Mouse (Mus musculus) forebrain, postnatal 0 days (tissue): ENCODE results near the gene Wdpcp. TPM values are rescaled to one million over a fixed set of nuclear protein-coding genes. Genes with fewer than 3 reads are reported as not detected.
A peak's percentile ranks its signal among the peaks of the same experiment; 100 is the strongest.

ENCODE experiments used
- ATAC-seq: fragments of 200-750 bp; cut with Nextera tagmentation; 2 replicates; pipeline ENCODE4 v1.8.0; 2017; ENCODE audit warnings: mild to moderate bottlenecking, moderate library complexity
- DNase-seq: peaks from one replicate; pipeline ENCODE4 v3.0.0-alpha.2; 2015
- H3K27ac ChIP-seq: fragments of 300-500 bp; sonication (generic); 2 replicates; pipeline ENCODE4 v1.5.1; 2014; ENCODE audit warnings: low read depth, mild to moderate bottlenecking, antibody characterized with exemption, low read length, moderate library complexity, mixed read lengths
- H3K27me3 ChIP-seq: fragments of 300-500 bp; sonication (generic); 2 replicates; pipeline ENCODE4 v1.6.1; 2014; ENCODE audit warnings: mild to moderate bottlenecking, low read length, mixed read lengths; ENCODE audit not compliant: insufficient read depth
- H3K36me3 ChIP-seq: fragments of 300-500 bp; sonication (generic); 2 replicates; pipeline ENCODE4 v1.6.1; 2014; ENCODE audit warnings: mild to moderate bottlenecking, moderate library complexity; ENCODE audit not compliant: insufficient read depth
- H3K4me1 ChIP-seq: fragments of 300-500 bp; sonication (generic); 2 replicates; pipeline ENCODE4 v1.6.1; 2014; ENCODE audit warnings: antibody characterized with exemption; ENCODE audit not compliant: insufficient read depth
- H3K4me2 ChIP-seq: fragments of 300-500 bp; sonication (generic); 2 replicates; pipeline ENCODE4 v1.6.1; 2014; ENCODE audit warnings: low read depth, mild to moderate bottlenecking, moderate library complexity
- H3K4me3 ChIP-seq: fragments of 300-500 bp; sonication (generic); 2 replicates; pipeline ENCODE4 v1.5.1; 2014; ENCODE audit warnings: low read depth, low read length, mixed read lengths
- H3K9ac ChIP-seq: fragments of 300-500 bp; sonication (generic); 2 replicates; pipeline ENCODE4 v1.6.1; 2014; ENCODE audit warnings: mild to moderate bottlenecking
- H3K9me3 ChIP-seq: fragments of 300-500 bp; sonication (generic); 2 replicates; pipeline ENCODE4 v1.6.1; 2016; ENCODE audit warnings: low read length
- CTCF ChIP-seq: sonication (generic); IDR thresholded peaks from 2 replicates; pipeline ENCODE4 v1.5.1; 2016; ENCODE audit warnings: antibody characterized with exemption, control low read depth, low read depth
- WGBS: fragments of 180-500 bp; shearing (Covaris S2); extraction: QIAGEN DNeasy Blood & Tissue Kit; methylation state at CpG from one replicate; pipeline ENCODE4 v1.1.7; 2014; 5-methylcytosine and 5-hydroxymethylcytosine counted together
- polyA plus RNA-seq: library from polyadenylated mRNA; unstranded; fragments of >200 nt; fragmentation: Nextera tagmentation; extraction: Ambion mirVana; gene quantifications from 2 replicates; pipeline ENCODE4 v1.2.1, GENCODE M21; 2015
- total RNA-seq: library from RNA; depleted of rRNA; stranded (reverse); fragments of >200 nt; gene quantifications from 2 replicates; pipeline ENCODE4 v1.2.3, GENCODE M21; 2014

Wdpcp gene
- total and polyA plus RNA-seq, 2 experiments from 2014 or later = 12.0 to 17.9 TPM

DNA sequence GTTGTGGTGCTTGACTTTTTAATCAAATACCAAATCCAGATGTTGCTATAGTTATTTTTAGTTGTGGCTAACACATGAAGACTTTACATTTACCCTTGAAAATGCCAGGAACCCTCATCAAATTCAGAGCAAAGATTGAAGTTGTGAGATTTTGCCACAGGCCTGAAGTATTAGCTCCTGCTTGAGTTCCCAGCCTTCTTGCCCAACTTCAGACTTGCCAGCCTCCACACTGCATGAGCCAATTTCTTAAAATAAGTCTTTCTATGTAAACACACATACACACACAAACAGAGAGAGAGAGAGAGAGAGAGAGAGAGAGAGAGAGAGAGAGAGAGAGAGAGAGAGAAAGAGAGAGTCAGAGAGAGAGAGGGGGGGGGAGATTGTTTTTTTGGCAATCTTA, 26.1 kb upstream of the Wdpcp start:
- no peaks in the 10 kb centered on the region for H3K4me1 ChIP-seq
- ATAC-seq (peak; percentile 26; the same call in 1 of the 2 replicates), DNase-seq (peak; percentile 11)
- no peaks in the 10 kb centered on the region for H3K9me3 ChIP-seq
- H3K36me3 ChIP-seq = no peaks in the 10 kb centered on the region
- no peak overlapping the region for H3K9ac ChIP-seq
- no peaks in the 10 kb centered on the region for H3K27me3 ChIP-seq
- H3K27ac ChIP-seq = no peak overlapping the region
- no peak overlapping the region for H3K4me3 ChIP-seq
- no peak overlapping the region for H3K4me2 ChIP-seq
- no peak for TF ChIP-seq CTCF

DNA sequence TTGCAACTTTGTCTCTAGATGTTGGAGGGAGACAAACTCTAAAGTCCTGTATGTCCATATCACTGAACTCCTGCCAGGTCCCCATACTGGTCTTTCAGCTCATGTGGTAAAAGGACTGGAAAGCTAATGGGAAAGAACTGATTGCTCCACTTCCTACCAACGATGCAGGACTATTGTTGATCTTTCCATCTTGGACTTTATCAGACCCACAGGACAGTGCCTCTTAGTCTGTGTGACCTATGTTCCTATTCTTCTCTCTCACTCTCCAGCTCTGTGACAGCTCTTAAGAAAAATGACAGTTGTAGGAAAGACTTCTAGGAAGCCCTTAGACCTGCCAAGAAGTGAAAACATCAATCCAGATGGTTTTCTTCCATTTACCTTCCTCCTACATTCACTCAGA, 25.4 kb upstream of the Wdpcp start:
- H3K4me2 ChIP-seq = no peak overlapping the region
- H3K27me3 ChIP-seq = no peaks in the 10 kb centered on the region
- no peaks in the 10 kb centered on the region for H3K4me1 ChIP-seq
- no peaks in the 10 kb centered on the region for H3K9me3 ChIP-seq
- 76% methylated on average over 1 of the region's 1 CpGs for WGBS
- ATAC-seq (no peak), DNase-seq (no peak)
- no peaks in the 10 kb centered on the region for H3K36me3 ChIP-seq
- no peak overlapping the region for H3K4me3 ChIP-seq
- no peak overlapping the region for H3K9ac ChIP-seq
- H3K27ac ChIP-seq = no peak overlapping the region
- TF ChIP-seq CTCF = no peak

DNA sequence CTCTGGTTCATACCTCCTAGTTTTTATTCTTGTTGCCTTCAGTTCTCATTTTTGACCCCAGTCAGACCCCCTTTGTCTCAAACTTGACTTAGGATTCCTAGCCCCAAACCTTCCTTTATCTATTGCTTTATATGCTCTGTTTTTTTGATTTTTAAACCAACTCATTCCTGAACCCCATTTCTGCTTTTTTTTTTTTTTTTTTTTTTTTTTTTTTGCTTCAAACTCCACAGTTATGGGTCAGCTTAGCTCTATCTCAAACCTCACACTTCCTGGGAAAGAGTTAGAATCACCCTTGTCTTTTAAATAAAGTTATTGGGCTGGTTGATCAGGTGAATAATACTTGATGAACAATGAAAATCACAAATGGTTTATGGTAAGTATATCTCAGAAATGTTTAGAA, 24.5 kb upstream of the Wdpcp start:
- no peak overlapping the region for H3K9ac ChIP-seq
- DNase-seq (no peak), ATAC-seq (no peak)
- no peaks in the 10 kb centered on the region for H3K4me1 ChIP-seq
- no peak overlapping the region for H3K4me3 ChIP-seq
- H3K9me3 ChIP-seq = no peaks in the 10 kb centered on the region
- H3K36me3 ChIP-seq = no peaks in the 10 kb centered on the region
- no peak overlapping the region for H3K27ac ChIP-seq
- H3K27me3 ChIP-seq = no peaks in the 10 kb centered on the region
- no peak for TF ChIP-seq CTCF
- H3K4me2 ChIP-seq = no peak overlapping the region

DNA sequence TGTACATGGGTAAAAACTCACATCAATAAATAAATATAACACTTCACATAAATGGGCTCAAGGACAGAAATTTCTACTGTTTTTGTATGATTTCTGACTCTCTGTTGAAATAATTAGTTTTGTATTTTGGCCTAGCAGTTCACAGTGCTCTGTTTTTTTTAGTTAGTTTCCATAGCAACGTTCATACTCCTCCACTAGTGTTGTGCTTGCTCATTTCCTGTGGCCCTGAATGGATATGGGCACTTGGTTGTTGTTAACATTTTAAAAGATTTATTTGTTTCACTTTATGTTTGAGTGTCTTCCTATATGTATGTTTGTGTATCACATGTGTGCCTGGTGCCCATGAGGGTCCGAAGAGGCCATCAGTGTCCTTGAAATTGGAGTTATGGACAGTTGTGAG, 23.0 kb upstream of the Wdpcp start:
- Histone ChIP-seq H3K9me3 (no peaks in the 10 kb centered on the region), H3K4me1 (no peaks in the 10 kb centered on the region), H3K36me3 (no peaks in the 10 kb centered on the region), H3K27me3 (no peaks in the 10 kb centered on the region), H3K27ac (no peak overlapping the region), H3K9ac (no peak overlapping the region), H3K4me3 (no peak overlapping the region), H3K4me2 (no peak overlapping the region)
- 91% methylated on average over 2 of the region's 2 CpGs for WGBS
- TF ChIP-seq CTCF = no peak
- no peak for ATAC-seq
- DNase-seq = no peak

DNA sequence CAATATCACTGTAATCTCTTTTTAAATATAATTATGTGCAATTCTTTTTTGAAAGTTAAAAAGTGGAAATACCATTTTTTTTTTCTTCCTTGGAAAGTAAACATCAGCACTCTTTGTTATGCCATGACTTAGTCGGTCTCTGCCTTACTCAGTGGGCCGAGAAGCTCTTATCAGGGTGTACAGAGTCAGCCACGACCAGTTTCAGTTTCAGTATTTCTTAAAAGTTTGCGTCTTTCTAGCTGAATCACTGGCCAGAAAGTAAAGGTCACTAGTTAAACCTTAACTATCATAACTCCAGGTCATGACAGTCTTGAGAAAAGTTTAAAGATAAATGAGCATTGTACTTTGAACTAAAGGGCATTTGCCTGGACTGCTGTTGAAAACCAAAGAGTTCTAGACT, 22.3 kb upstream of the Wdpcp start:
- Histone ChIP-seq H3K9ac (no peak overlapping the region), H3K9me3 (no peaks in the 10 kb centered on the region), H3K4me3 (no peak overlapping the region), H3K27me3 (no peaks in the 10 kb centered on the region), H3K4me2 (no peak overlapping the region), H3K4me1 (no peaks in the 10 kb centered on the region), H3K27ac (no peak overlapping the region), H3K36me3 (no peaks in the 10 kb centered on the region)
- no peak for ATAC-seq
- TF ChIP-seq CTCF = no peak
- 90% methylated on average over 4 of the region's 4 CpGs for WGBS
- no peak for DNase-seq

DNA sequence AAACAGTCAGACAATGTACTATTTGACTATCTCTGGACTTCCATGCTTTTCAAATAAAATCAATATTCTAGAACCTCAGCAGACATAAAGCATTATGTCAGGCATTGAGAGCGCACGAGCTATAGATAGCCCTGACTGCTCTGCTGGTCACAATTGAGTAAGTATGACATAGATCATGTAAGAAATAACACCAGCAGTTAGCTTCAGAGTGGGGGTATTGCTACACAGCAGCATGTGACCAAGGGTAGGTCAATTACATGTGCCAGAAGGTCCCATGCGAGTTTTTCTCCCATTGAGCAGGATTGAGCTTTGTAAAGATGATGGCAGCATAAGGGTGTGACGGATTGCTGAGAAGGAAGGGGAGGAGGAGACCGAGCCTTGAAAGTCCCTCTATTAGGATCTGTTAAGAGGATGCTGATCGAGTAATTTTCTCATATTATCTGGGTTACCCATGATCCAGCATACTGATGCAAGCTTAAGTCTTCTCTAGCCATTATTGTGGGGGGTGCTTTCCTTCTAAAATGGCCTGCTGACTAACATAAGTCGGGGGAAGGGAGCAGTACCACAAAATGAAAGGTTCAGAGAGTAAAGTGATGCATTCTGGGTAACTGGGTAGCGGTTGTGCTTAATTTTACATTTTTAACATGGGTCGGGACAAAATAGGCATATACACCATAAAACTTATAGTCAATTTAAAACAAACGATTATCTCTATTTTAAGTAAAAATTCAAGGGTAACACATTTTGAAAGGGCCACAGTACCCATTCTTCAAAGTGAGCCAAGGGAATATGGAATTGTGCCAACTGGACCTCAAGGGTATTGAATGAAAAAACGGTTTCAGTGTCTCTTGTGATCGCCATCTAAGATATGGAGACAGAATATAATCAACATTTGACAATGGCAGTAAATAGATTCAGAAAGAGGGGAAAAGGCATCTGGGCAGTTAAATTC, 21.5 kb upstream of the Wdpcp start:
- Histone ChIP-seq H3K9me3 (no peaks in the 10 kb centered on the region), H3K27ac (no peak overlapping the region), H3K36me3 (no peaks in the 10 kb centered on the region), H3K4me3 (no peak overlapping the region), H3K27me3 (no peaks in the 10 kb centered on the region), H3K4me1 (no peaks in the 10 kb centered on the region), H3K9ac (no peak overlapping the region), H3K4me2 (no peak overlapping the region)
- ATAC-seq (no peak), DNase-seq (no peak)
- 85% methylated on average over 12 of the region's 12 CpGs for WGBS
- TF ChIP-seq CTCF = no peak

DNA sequence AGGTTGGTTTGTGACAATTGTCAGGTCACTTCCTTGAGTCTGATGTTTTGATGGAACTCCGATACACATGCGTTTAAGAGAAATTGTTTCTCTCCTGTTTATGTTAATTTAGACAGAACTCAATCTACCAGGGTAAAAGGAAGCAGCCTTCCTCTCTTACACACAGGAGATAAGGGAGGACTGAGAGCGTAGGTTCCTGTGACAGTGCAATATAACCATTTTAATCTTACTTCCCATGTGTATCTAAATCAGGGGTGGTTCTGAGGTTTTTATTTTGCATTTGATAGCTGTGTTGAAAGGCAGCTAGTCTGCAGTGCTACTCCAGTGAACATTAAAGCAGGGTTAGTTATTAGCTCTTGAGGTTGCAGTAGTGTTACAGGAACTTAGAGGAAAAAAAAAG, 20.0 kb upstream of the Wdpcp start:
- H3K27me3 ChIP-seq = no peaks in the 10 kb centered on the region
- TF ChIP-seq CTCF = no peak
- WGBS = 89% methylated on average over 3 of the region's 3 CpGs
- no peak overlapping the region for H3K4me3 ChIP-seq
- ATAC-seq = no peak
- no peaks in the 10 kb centered on the region for H3K9me3 ChIP-seq
- H3K4me2 ChIP-seq = no peak overlapping the region
- H3K4me1 ChIP-seq = no peaks in the 10 kb centered on the region
- DNase-seq = no peak
- no peak overlapping the region for H3K9ac ChIP-seq
- H3K36me3 ChIP-seq = peaks cover 3% of the 10 kb centered on the region; the same call in 1 of the 2 replicates
- H3K27ac ChIP-seq = no peak overlapping the region
